Comparison of ENCODE assay signal across 8 mouse cellular contexts in genomic region chr16:96158511-96159080, GRCm38 (mm10). TPM values are rescaled to one million over a fixed set of nuclear protein-coding genes. Genes with fewer than 3 reads are reported as not detected.
A peak's percentile ranks its signal among the peaks of the same experiment; 100 is the strongest.
DNase-seq lines count a peak whose midpoint lies in the region; ATAC-seq and TF ChIP-seq lines count a peak whose summit lies in the region.

No protein-coding gene starts in this region.

- H3K79me2 ChIP-seq in heart, adult 2 months (replicated peaks; ENCODE audit: control insufficient read depth, insufficient read depth, low read length) = no peaks in the 10 kb centered on the region

- WGBS in heart, adult 2 months = 47% methylated on average over 12 of the region's 12 CpGs
- WGBS in heart, embryonic 13.5 days = 47% methylated on average over 12 of the region's 12 CpGs
- 64% methylated on average over 12 of the region's 12 CpGs for WGBS in liver, embryonic 14.5 days (ENCODE audit: insufficient replicate concordance)

- peak in 1 of 2 experiments; percentile 30 for DNase-seq in heart, adult 2 months
- no peak for DNase-seq in heart, adult 8-10 months (ENCODE audit: low spot score)
- DNase-seq in adrenal gland, postnatal 25 days = peak; percentile 36
- no peak for DNase-seq in liver, embryonic 14.5 days (ENCODE audit: low read depth in 3 of 3, low spot score in 3 of 3)
- no peak for DNase-seq in left cerebral cortex, postnatal 4 days

- peak overlapping the region; percentile 80 for H3K27ac ChIP-seq in heart, adult 2 months
- peak overlapping the region; percentile 89 for H3K27ac ChIP-seq in heart, embryonic 13.5 days (replicated peaks)
- H3K27ac ChIP-seq in liver, embryonic 14.5 days = no peak overlapping the region

- no peak for TF ChIP-seq POLR2A in heart, adult 2 months (IDR thresholded peaks at IDR 0.05; ENCODE audit: insufficient read depth, low read depth, low read length)

- H3K27me3 ChIP-seq in heart, adult 2 months (ENCODE audit: control insufficient read depth, insufficient read depth, low read length) = no peaks in the 10 kb centered on the region
- H3K27me3 ChIP-seq in heart, embryonic 13.5 days (replicated peaks) = no peaks in the 10 kb centered on the region
- H3K27me3 ChIP-seq in liver, embryonic 14.5 days (ENCODE audit: control insufficient read depth, insufficient read depth, low read length) = no peaks in the 10 kb centered on the region; the same call in 1 of the 2 replicates

- peak overlapping the region; percentile 60 for H3K4me3 ChIP-seq in heart, adult 2 months
- peak overlapping the region; percentile 70 for H3K4me3 ChIP-seq in heart, embryonic 13.5 days
- H3K4me3 ChIP-seq in liver, embryonic 14.5 days (ENCODE audit: insufficient read depth in 1 of 2, low read depth in 2 of 2, low read length in 2 of 2) = peak overlapping the region; percentile 50 to 59; a peak in 1 of 4 replicates

- TF ChIP-seq EP300 in heart, adult 2 months (IDR thresholded peaks at IDR 0.05; ENCODE audit: insufficient read depth, low read depth, low read length) = no peak
- TF ChIP-seq EP300 in liver, embryonic 14.5 days (IDR thresholded peaks at IDR 0.05; ENCODE audit: low read depth) = no peak

- no peaks in the 10 kb centered on the region for H3K36me3 ChIP-seq in heart, adult 2 months (ENCODE audit: control insufficient read depth, insufficient read depth, low read length)
- H3K36me3 ChIP-seq in heart, embryonic 13.5 days = peaks cover 38% of the 10 kb centered on the region
- H3K36me3 ChIP-seq in liver, embryonic 14.5 days (replicated peaks; ENCODE audit: control insufficient read depth, insufficient read depth, low read depth) = no peaks in the 10 kb centered on the region

- TF ChIP-seq CTCF in heart, adult 2 months (IDR thresholded peaks at IDR 0.05) = no peak
- no peak for TF ChIP-seq CTCF in liver, embryonic 14.5 days (IDR thresholded peaks at IDR 0.05; ENCODE audit: low read depth)

- peak overlapping the region; percentile 96 for H3K9ac ChIP-seq in heart, adult 2 months (ENCODE audit: low read depth, low read length)
- peak overlapping the region; percentile 97 for H3K9ac ChIP-seq in heart, embryonic 13.5 days
- H3K9ac ChIP-seq in liver, embryonic 14.5 days (replicated peaks) = no peak overlapping the region

- H3K4me2 ChIP-seq in heart, embryonic 13.5 days = peak overlapping the region; percentile 98
- peak overlapping the region; percentile 87 for H3K4me2 ChIP-seq in liver, embryonic 14.5 days (ENCODE audit: low read depth)

- ATAC-seq in heart, embryonic 13.5 days (ENCODE audit: extremely low read depth, insufficient number of reproducible peaks, low FRiP score, low TSS enrichment) = no peak
- no peak for ATAC-seq in liver, embryonic 14.5 days (ENCODE audit: insufficient read depth)
- no peak for ATAC-seq in frontal cortex, adult (ENCODE audit: low TSS enrichment)
- no peak for ATAC-seq in inflammation-experienced regulatory T-cells, adult 6 months

- no peaks in the 10 kb centered on the region for H3K9me3 ChIP-seq in heart, embryonic 13.5 days
- no peaks in the 10 kb centered on the region for H3K9me3 ChIP-seq in liver, embryonic 14.5 days (ENCODE audit: control insufficient read depth, low read length)

- peaks cover 4% of the 10 kb centered on the region for H3K4me1 ChIP-seq in heart, adult 2 months (ENCODE audit: control insufficient read depth, insufficient read depth, low read length)
- H3K4me1 ChIP-seq in heart, embryonic 13.5 days = peaks cover 18% of the 10 kb centered on the region
- 0 out of 4 replicates have a peak, but pooled peaks cover 0 to 2% of the 10 kb centered on the region in 2 experiments for H3K4me1 ChIP-seq in liver, embryonic 14.5 days (replicated peaks; ENCODE audit: control insufficient read depth in 2 of 2, insufficient read depth in 2 of 2, low read length in 1 of 2)

- intact Hi-C loops in heart, adult 2 months (cut with DNase I) = no loop called here
- intact Hi-C loops in left cerebral cortex, postnatal 4 days (cut with DNase I) = no loop called here

RNA-seq across cellular contexts. Expression of gene Wrb, which starts 13.4 kb away (rescaled TPM):
- 10 to 100 TPM; 16.1 to 18.9 TPM for total RNA-seq in heart, adult 2 months (2021)
- polyA plus RNA-seq in heart, adult 2 months (2012; rRNA removed) = 32.6 and 32.7 TPM in 2 replicates
- 10 to 100 TPM; 13.6 to 17.6 (median 15.9) TPM for total RNA-seq in heart, adult 8-10 months (2022)
- total RNA-seq in adrenal gland, postnatal 25 days (2021) = 23.5 and 38.5 TPM in 2 replicates
- 64.6 and 71.2 TPM in 2 replicates for polyA plus RNA-seq in heart, embryonic 13.5 days (2015; fragmentation: Nextera tagmentation; extraction: Ambion mirVana)
- 4.3 and 7.3 TPM in 2 replicates for polyA plus RNA-seq in liver, embryonic 14.5 days (2012; rRNA removed)
- polyA plus RNA-seq in liver, embryonic 14.5 days (2014; fragmentation: Nextera tagmentation; extraction: Ambion mirVana) = 13.3 and 13.6 TPM in 2 replicates
- 100 to 1,000 TPM in 1 of 2 experiments, 10 to 100 TPM in 1; 93.0 to 117 TPM for total RNA-seq in left cerebral cortex, postnatal 4 days (2021)
- 10 to 100 TPM; 11.3 to 23.6 (median 18.2) TPM for polyA plus RNA-seq in inflammation-experienced regulatory T-cells, adult 6 months (2017; shearing (Covaris generic))

RNA-seq across cellular contexts. Expression of gene Hmgn1, which starts 31.1 kb away (rescaled TPM):
- total RNA-seq in heart, adult 2 months (2021) = 10 to 100 TPM; 47.9 to 53.1 TPM
- 14.6 and 27.9 TPM in 2 replicates for polyA plus RNA-seq in heart, adult 2 months (2012; rRNA removed)
- 10 to 100 TPM; 40.6 to 57.8 (median 43.0) TPM for total RNA-seq in heart, adult 8-10 months (2022)
- total RNA-seq in adrenal gland, postnatal 25 days (2021) = 234 and 254 TPM in 2 replicates
- 348 and 374 TPM in 2 replicates for polyA plus RNA-seq in heart, embryonic 13.5 days (2015; fragmentation: Nextera tagmentation; extraction: Ambion mirVana)
- polyA plus RNA-seq in liver, embryonic 14.5 days (2012; rRNA removed) = 35.6 and 58.7 TPM in 2 replicates
- polyA plus RNA-seq in liver, embryonic 14.5 days (2014; fragmentation: Nextera tagmentation; extraction: Ambion mirVana) = 120 and 122 TPM in 2 replicates
- 100 to 1,000 TPM; 102 to 103 TPM for total RNA-seq in left cerebral cortex, postnatal 4 days (2021)
- polyA plus RNA-seq in inflammation-experienced regulatory T-cells, adult 6 months (2017; shearing (Covaris generic)) = 10 to 100 TPM; 57.3 to 89.3 (median 57.4) TPM

RNA-seq across cellular contexts. Expression of gene Lca5l, which starts 33.5 kb away (rescaled TPM):
- under 1 TPM; 0.34 to 0.39 TPM for total RNA-seq in heart, adult 2 months (2021)
- polyA plus RNA-seq in heart, adult 2 months (2012; rRNA removed) = 0.37 and 0.38 TPM in 2 replicates
- total RNA-seq in heart, adult 8-10 months (2022) = under 1 TPM; 0.19 to 0.60 (median 0.29) TPM
- 3.0 and 3.6 TPM in 2 replicates for total RNA-seq in adrenal gland, postnatal 25 days (2021)
- polyA plus RNA-seq in heart, embryonic 13.5 days (2015; fragmentation: Nextera tagmentation; extraction: Ambion mirVana) = 1.2 and 1.6 TPM in 2 replicates
- polyA plus RNA-seq in liver, embryonic 14.5 days (2012; rRNA removed) = 0.03 and 0.04 TPM in 2 replicates
- polyA plus RNA-seq in liver, embryonic 14.5 days (2014; fragmentation: Nextera tagmentation; extraction: Ambion mirVana) = not detected in 2 replicates
- total RNA-seq in left cerebral cortex, postnatal 4 days (2021) = 1 to 10 TPM; 1.7 to 2.0 TPM
- not detected for polyA plus RNA-seq in inflammation-experienced regulatory T-cells, adult 6 months (2017; shearing (Covaris generic))

RNA-seq across cellular contexts. Expression of gene Sh3bgr, which starts 41.7 kb away (rescaled TPM):
- 100 to 1,000 TPM; 298 to 308 TPM for total RNA-seq in heart, adult 2 months (2021)
- 313 and 426 TPM in 2 replicates for polyA plus RNA-seq in heart, adult 2 months (2012; rRNA removed)
- 100 to 1,000 TPM; 279 to 382 (median 369) TPM for total RNA-seq in heart, adult 8-10 months (2022)
- 24.7 and 28.6 TPM in 2 replicates for total RNA-seq in adrenal gland, postnatal 25 days (2021)
- 520 and 554 TPM in 2 replicates for polyA plus RNA-seq in heart, embryonic 13.5 days (2015; fragmentation: Nextera tagmentation; extraction: Ambion mirVana)
- polyA plus RNA-seq in liver, embryonic 14.5 days (2012; rRNA removed) = 0.12 and 0.30 TPM in 2 replicates
- polyA plus RNA-seq in liver, embryonic 14.5 days (2014; fragmentation: Nextera tagmentation; extraction: Ambion mirVana) = 0.28 and 0.29 TPM in 2 replicates
- total RNA-seq in left cerebral cortex, postnatal 4 days (2021) = 1 to 10 TPM; 1.9 to 3.3 TPM
- polyA plus RNA-seq in inflammation-experienced regulatory T-cells, adult 6 months (2017; shearing (Covaris generic)) = not detected
